Mouse (Mus musculus) urinary bladder, postnatal 4 days (tissue): Measurements from ENCODE around the gene Nrf1.

Experiments
- DNase-seq, 2 experiments: peaks; one replicate each; pipeline ENCODE4 v3.0.0; 2021 to 2022; ENCODE audit warnings: low spot score in 2 of 2

Nrf1 gene

GRCm38 (mm10) chr6:30147058-30147457 is 99.3 kb downstream of the Nrf1 start:
- no peak for DNase-seq

- DNase-seq: no peak
Measured at GRCm38 (mm10) chr6:30147753-30148152, 100.0 kb downstream of the Nrf1 start.

GRCm38 (mm10) chr6:30150471-30150870 is 102.7 kb downstream of the Nrf1 start:
- DNase-seq: no peak

GRCm38 (mm10) chr6:30152163-30152562 is 104.4 kb downstream of the Nrf1 start:
- no peak for DNase-seq

- no peak for DNase-seq
Measured at GRCm38 (mm10) chr6:30152649-30153048, 104.9 kb downstream of the Nrf1 start.

GRCm38 (mm10) chr6:30153076-30153475 is 105.3 kb downstream of the Nrf1 start:
- DNase-seq: no peak

- DNase-seq: no peak
Measured at GRCm38 (mm10) chr6:30153733-30154415, 106.1 kb downstream of the Nrf1 start.

GRCm38 (mm10) chr6:30159516-30160045 is 111.8 kb downstream of the Nrf1 start:
- no peak for DNase-seq

- no peak for DNase-seq
Measured at GRCm38 (mm10) chr6:30160408-30160807, 112.6 kb downstream of the Nrf1 start.

- no peak for DNase-seq
Measured at GRCm38 (mm10) chr6:30161618-30162017, 113.8 kb downstream of the Nrf1 start.

GRCm38 (mm10) chr6:30162091-30162490 is 114.3 kb downstream of the Nrf1 start:
- DNase-seq: no peak

GRCm38 (mm10) chr6:30166349-30166748 is 118.6 kb downstream of the Nrf1 start:
- no peak for DNase-seq

GRCm38 (mm10) chr6:30167192-30167591 is 119.4 kb downstream of the Nrf1 start:
- no peak for DNase-seq

GRCm38 (mm10) chr6:30168275-30168674 is 120.5 kb downstream of the Nrf1 start:
- no peak for DNase-seq

GRCm38 (mm10) chr6:30169148-30169547 is 121.4 kb downstream of the Nrf1 start:
- DNase-seq: no peak

GRCm38 (mm10) chr6:30171226-30171625 is 123.4 kb downstream of the Nrf1 start:
- DNase-seq: no peak

- no peak for DNase-seq
Measured at GRCm38 (mm10) chr6:30171967-30172366, 124.2 kb downstream of the Nrf1 start.

GRCm38 (mm10) chr6:30172441-30172819 is 124.6 kb downstream of the Nrf1 start:
- no peak for DNase-seq

- DNase-seq: peak in 1 of 2 experiments; percentile 43
Measured at GRCm38 (mm10) chr6:30172820-30173550, 125.2 kb downstream of the Nrf1 start.

- DNase-seq: peak in 1 of 2 experiments; percentile 50
Measured at GRCm38 (mm10) chr6:30173551-30174460, 126.0 kb downstream of the Nrf1 start.

- DNase-seq: no peak
Measured at GRCm38 (mm10) chr6:30174461-30175224, 126.9 kb downstream of the Nrf1 start.
